Mouse (Mus musculus): ENCODE data around the gene Cyp21a1.
A peak's percentile ranks its signal among the peaks of the same experiment; 100 is the strongest.
"Not testable (repeated sequence)": the region's sequence is repeated elsewhere in the genome, so short reads cannot be mapped to it uniquely, and the experiment has no call there.

The Cyp21a1 gene

GRCm38 (mm10) chr17:34804871-34805562 is 656 bp upstream of the Cyp21a1 start:
- no peak for DNase-seq (ENCODE audit: low spot score in 2 of 2)

DNA sequence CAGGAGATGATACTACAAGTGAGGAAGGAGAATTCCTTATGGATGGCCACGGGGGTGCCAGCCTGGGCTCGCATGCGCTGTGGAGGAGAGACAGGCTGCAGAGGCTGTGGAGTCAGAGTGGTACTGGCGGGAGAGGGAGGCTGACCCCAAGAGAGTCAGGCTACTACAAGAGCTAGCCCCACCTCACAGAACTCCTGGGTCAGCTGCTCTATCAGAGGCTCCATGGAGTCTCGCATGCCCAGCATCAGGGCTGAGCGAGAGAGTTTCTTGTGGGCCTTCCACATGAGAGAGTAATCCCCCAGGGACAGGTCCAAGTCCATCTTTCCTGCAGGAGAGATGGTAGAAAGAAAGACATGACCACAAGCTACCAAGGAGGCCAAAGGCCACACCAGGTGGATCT is 994 bp downstream of the Cyp21a1 start:
- DNase-seq (ENCODE audit: low spot score in 2 of 2): not testable (repeated sequence)

GRCm38 (mm10) chr17:34802756-34803155 is 1.6 kb downstream of the Cyp21a1 start:
- not testable (repeated sequence) for DNase-seq (ENCODE audit: low spot score in 2 of 2)

- DNase-seq (ENCODE audit: low spot score in 2 of 2): not testable (repeated sequence)
These were observed 3.5 kb downstream of the Cyp21a1 start for GRCm38 (mm10) chr17:34800781-34801305.

GRCm38 (mm10) chr17:34799531-34799925 is 4.8 kb downstream of the Cyp21a1 start:
- peak in 1 of 2 experiments; percentile 49 for DNase-seq (ENCODE audit: low spot score in 2 of 2)

DNA sequence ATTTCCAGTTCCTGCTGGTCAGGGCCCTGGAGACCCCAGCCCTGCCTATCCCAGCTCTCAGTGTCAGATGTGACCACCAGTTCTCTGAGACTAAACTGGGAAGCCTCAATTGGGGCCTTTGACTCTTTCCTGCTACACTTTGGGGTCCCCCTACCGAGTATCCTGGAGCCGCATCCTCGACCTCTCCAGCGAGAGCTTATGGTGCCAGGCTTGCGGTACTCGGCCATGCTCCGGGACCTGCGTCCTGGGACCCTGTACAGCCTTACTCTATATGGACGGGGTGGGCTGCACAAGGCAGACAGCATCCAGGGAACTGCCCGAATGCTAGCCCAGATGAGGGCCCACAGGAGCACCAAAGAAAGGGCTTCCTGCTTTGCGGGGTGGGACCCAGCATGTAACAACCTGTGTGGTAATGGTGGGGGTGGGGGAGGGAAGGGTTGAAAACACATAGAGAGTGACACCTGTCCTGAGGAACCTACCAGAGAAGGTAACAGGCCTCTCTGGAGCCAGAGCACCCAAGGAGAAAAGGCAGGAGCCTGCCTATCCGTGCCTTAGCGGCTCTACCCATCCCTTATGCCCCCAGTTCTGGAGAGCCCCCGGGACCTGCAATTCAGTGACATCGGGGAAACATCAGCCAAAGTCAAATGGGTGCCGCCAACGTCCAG is 5.4 kb downstream of the Cyp21a1 start:
- peak in 1 of 2 experiments; percentile 57 for DNase-seq (ENCODE audit: low spot score in 2 of 2)

DNA sequence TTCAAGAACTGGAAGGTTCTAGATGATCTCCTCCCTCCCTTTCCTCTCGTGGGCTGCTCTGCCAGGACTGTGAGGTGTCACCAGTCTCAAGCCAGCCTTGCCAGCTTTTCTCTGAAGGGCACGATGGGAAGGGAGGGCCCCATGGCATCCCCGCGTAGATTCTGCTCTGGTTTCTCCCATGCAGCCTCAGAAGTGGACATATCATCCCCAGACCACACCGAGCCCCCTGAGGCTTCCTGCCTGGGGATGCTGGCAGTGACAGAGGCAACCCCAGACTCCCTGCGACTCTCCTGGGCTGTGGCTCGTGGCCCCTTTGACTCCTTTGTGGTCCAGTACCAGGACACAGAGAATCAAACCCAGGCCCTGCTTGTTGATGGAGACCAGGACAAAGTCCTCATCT is 6.3 kb downstream of the Cyp21a1 start:
- peak in 1 of 2 experiments; percentile 34 for DNase-seq (ENCODE audit: low spot score in 2 of 2)

GRCm38 (mm10) chr17:34797211-34797995 is 7.0 kb downstream of the Cyp21a1 start:
- peak in 1 of 2 experiments; percentile 52 for DNase-seq (ENCODE audit: low spot score in 2 of 2)

DNA sequence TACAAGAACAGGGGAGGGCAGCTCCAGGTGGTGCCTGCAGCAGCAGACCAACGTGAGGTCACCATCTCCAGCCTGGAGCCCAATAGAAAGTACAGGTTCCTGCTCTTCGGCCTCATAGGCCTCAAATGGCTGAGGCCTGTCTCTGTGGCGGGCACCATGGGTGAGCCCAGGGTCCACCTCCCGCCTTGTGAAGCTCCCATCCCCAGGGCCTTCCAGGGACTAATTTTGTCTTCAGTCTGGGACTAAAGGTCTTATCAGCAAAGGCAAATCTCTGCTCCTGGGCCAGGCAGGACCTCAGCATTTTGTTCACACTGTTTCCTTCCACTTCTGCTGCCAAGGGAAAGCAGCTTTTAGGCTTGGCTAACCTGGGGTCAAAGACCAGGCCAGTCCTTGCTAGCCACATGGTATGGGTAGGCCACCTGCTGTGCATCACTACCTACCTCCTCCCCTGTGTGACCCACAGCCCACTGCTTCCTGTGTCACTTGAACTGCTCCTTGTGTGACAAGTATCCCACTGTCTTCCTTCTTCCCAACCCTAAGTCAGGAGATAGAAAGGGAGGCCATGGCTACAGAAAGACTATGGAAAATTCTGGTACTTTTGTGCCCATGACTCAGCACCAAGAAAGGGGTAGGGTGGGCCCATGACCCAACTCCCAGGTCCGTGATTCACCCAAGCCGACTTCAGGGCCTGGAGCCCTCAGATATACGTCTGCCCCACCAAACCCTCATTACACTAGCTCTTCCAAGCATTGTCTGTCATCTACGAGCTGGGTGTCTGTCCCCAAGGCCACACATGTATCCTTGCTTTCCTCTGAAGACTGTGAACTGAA is 7.8 kb downstream of the Cyp21a1 start:
- peak in 1 of 2 experiments; percentile 54 for DNase-seq (ENCODE audit: low spot score in 2 of 2)

DNA sequence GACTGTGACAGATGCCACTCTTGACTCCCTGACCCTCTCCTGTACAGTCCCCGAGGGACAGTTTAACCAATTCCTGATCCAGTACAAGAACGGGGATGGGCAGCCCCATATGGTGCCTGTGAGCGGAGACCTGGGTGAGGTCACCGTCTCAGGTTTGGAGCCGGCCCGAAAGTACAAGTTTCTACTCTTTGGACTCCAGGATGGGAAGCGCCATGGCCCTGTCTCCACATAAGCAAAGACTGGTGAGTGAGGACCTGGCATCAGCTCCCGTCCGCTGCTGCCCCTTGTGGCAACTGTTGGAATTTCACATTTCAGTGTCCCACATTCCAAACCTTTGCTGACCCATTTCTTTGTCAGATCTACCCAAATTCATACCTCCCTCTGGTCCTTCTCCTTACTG is 8.7 kb downstream of the Cyp21a1 start:
- DNase-seq (ENCODE audit: low spot score in 2 of 2): peak in 1 of 2 experiments; percentile 63

DNA sequence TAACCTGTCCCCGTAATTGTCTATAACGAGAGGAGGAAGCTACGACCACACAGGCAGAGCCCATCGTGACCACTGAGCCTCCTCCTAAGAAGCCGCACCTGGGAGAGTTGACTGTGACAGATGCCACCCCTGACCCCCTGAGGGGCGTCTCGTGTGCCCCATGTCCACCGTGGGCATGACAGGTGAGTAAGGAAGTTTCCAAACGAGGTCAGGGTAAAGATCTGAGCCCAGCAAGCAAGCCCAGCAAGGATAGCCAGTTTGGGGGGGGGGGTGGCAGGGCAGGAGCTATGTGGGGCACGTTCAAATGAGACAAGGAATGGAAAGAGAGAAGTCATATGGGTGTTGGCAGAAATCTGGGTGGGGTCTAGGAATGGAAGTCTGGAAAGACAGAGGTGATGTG is 9.3 kb downstream of the Cyp21a1 start:
- DNase-seq (ENCODE audit: low spot score in 2 of 2): peak in 1 of 2 experiments; percentile 39

GRCm38 (mm10) chr17:34777680-34778325 is 26.6 kb downstream of the Cyp21a1 start:
- DNase-seq (ENCODE audit: low spot score in 2 of 2): no peak

DNA sequence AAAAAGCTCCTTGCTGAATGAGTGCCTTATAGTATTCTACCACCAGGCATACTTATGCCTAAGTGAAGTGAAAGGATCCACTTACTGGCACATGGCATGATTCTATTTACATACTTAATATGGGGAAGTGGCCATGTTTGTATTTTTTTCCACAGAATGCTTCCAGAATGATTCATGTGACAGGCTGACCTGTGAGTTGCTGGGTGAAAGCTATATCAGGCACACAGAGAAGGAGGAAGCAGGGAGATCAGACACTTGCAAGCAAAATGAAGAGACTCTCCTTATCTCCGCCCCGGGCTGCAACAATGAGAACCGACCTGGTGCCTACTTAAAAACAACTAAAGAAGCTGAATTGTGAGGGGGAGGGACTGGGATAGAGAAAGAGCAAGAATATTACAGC is 42.9 kb downstream of the Cyp21a1 start:
- no peak for DNase-seq (ENCODE audit: low spot score in 2 of 2)

Data from urinary bladder, postnatal 4 days (tissue).